Mouse (Mus musculus) midbrain, postnatal 0 days (tissue): ENCODE measurements around the gene Blm. TPM values are rescaled to one million over a fixed set of nuclear protein-coding genes. Genes with fewer than 3 reads are reported as not detected.
"Not testable (repeated sequence)": the region's sequence is repeated elsewhere in the genome, so short reads cannot be mapped to it uniquely, and the experiment has no call there.

Experiments
- ATAC-seq: fragments of 200-750 bp; cut with Nextera tagmentation; 2 replicates; pipeline ENCODE4 v1.8.0; 2017; ENCODE audit warnings: moderate number of reproducible peaks, mild to moderate bottlenecking, moderate TSS enrichment, moderate library complexity; ENCODE audit not compliant: low FRiP score
- DNase-seq: peaks from one replicate; pipeline ENCODE4 v3.0.0-alpha.2; 2015; ENCODE audit warnings: low spot score
- H3K27ac ChIP-seq: fragments of 300-500 bp; sonication (generic); 2 replicates; pipeline ENCODE4 v1.5.1; 2014; ENCODE audit warnings: low read depth, mild to moderate bottlenecking, low read length, mixed read lengths
- H3K27me3 ChIP-seq: fragments of 300-500 bp; sonication (generic); 2 replicates; pipeline ENCODE4 v1.6.1; 2014; ENCODE audit warnings: low read length, control low read depth, mixed read lengths; ENCODE audit not compliant: insufficient read depth
- H3K36me3 ChIP-seq: fragments of 300-500 bp; sonication (generic); 2 replicates; pipeline ENCODE4 v1.6.1; 2014; ENCODE audit warnings: low read length, control low read depth, mixed read lengths; ENCODE audit not compliant: insufficient read depth
- H3K4me1 ChIP-seq: fragments of 300-500 bp; sonication (generic); 2 replicates; pipeline ENCODE4 v1.6.1; 2014; ENCODE audit warnings: mild to moderate bottlenecking, control low read depth, antibody characterized with exemption, low read length, mixed read lengths; ENCODE audit not compliant: insufficient read depth
- H3K4me2 ChIP-seq: fragments of 300-500 bp; sonication (generic); 2 replicates; pipeline ENCODE4 v1.6.1; 2014; ENCODE audit warnings: low read depth, mild to moderate bottlenecking, low read length, mixed read lengths; ENCODE audit not compliant: poor library complexity, severe bottlenecking
- H3K4me3 ChIP-seq: fragments of 300-500 bp; sonication (generic); 2 replicates; pipeline ENCODE4 v1.5.1; 2014; ENCODE audit warnings: low read depth, mild to moderate bottlenecking, low read length, moderate library complexity
- H3K9ac ChIP-seq: fragments of 300-500 bp; sonication (generic); replicated peaks from 2 replicates; pipeline ENCODE4 v1.6.1; 2014; ENCODE audit warnings: mild to moderate bottlenecking, low read length, moderate library complexity, mixed read lengths; ENCODE audit not compliant: poor library complexity, severe bottlenecking
- H3K9me3 ChIP-seq: fragments of 300-500 bp; sonication (generic); 2 replicates; pipeline ENCODE4 v1.6.1; 2016; ENCODE audit warnings: low read length, control low read depth
- CTCF ChIP-seq: IDR thresholded peaks from 2 replicates; pipeline ENCODE4 v1.5.1; 2016; ENCODE audit warnings: antibody characterized with exemption, mild to moderate bottlenecking
- WGBS: fragments of 180-500 bp; shearing (Covaris S2); extraction: QIAGEN DNeasy Blood & Tissue Kit; methylation state at CpG from one replicate; pipeline ENCODE4 v1.1.7; 2014; 5-methylcytosine and 5-hydroxymethylcytosine counted together
- polyA plus RNA-seq: library from polyadenylated mRNA; unstranded; fragments of >200 nt; fragmentation: Nextera tagmentation; extraction: Ambion mirVana; gene quantifications from 2 replicates; pipeline ENCODE4 v1.2.1, GENCODE M21; 2015
- total RNA-seq: library from RNA; depleted of rRNA; stranded (reverse); fragments of >200 nt; gene quantifications from 2 replicates; pipeline ENCODE4 v1.2.3, GENCODE M21; 2014

The Blm gene
- total and polyA plus RNA-seq, 2 experiments from 2014 or later: 5.0 to 8.4 TPM

GRCm38 (mm10) chr7:80530646-80531045, 4.3 kb downstream of the Blm start:
- H3K4me1 ChIP-seq: no peaks in the 10 kb centered on the region
- no peaks in the 10 kb centered on the region for H3K36me3 ChIP-seq
- no peaks in the 10 kb centered on the region for H3K9me3 ChIP-seq
- TF ChIP-seq CTCF: no peak
- H3K4me3 ChIP-seq: no peak overlapping the region
- DNase-seq (no peak), ATAC-seq (no peak)
- no peak overlapping the region for H3K4me2 ChIP-seq
- no peak overlapping the region for H3K27ac ChIP-seq
- no peaks in the 10 kb centered on the region for H3K27me3 ChIP-seq
- WGBS: 87% methylated on average over 2 of the region's 2 CpGs
- H3K9ac ChIP-seq: no peak overlapping the region

- ATAC-seq: no peak
- H3K27ac ChIP-seq: no peak overlapping the region
These were observed 8.2 kb downstream of the Blm start for GRCm38 (mm10) chr7:80526698-80527097.

GRCm38 (mm10) chr7:80512408-80513085, 22.4 kb downstream of the Blm start:
- no peak overlapping the region for H3K4me3 ChIP-seq
- peaks cover 7% of the 10 kb centered on the region; the same call in 1 of the 2 replicates for H3K36me3 ChIP-seq
- no peaks in the 10 kb centered on the region for H3K4me1 ChIP-seq
- no peak for TF ChIP-seq CTCF
- H3K4me2 ChIP-seq: peak overlapping the region; percentile 28
- H3K27me3 ChIP-seq: no peaks in the 10 kb centered on the region
- H3K9ac ChIP-seq: no peak overlapping the region
- WGBS: 71% methylated on average over 16 of the region's 16 CpGs
- H3K9me3 ChIP-seq: no peaks in the 10 kb centered on the region
- H3K27ac ChIP-seq: no peak overlapping the region
- ATAC-seq: no peak
- peak; percentile 10 for DNase-seq

More at GRCm38 (mm10) chr7:80526698-80527097, 8.2 kb downstream of the Blm start:
- WGBS: 81% methylated on average over 6 of the region's 6 CpGs
- Histone ChIP-seq H3K9ac (no peak overlapping the region), H3K4me2 (no peak overlapping the region), H3K4me1 (no peaks in the 10 kb centered on the region), H3K36me3 (no peaks in the 10 kb centered on the region), H3K9me3 (no peaks in the 10 kb centered on the region), H3K27me3 (no peaks in the 10 kb centered on the region), H3K4me3 (no peak overlapping the region)
- TF ChIP-seq CTCF: no peak
- DNase-seq: no peak

GRCm38 (mm10) chr7:80507697-80508096, 27.2 kb downstream of the Blm start:
- over 99% methylated on average over 22 of the region's 26 CpGs for WGBS
- H3K9me3 ChIP-seq, H3K4me1 ChIP-seq, H3K9ac ChIP-seq, ATAC-seq, H3K36me3 ChIP-seq, H3K27me3 ChIP-seq, H3K4me2 ChIP-seq, H3K4me3 ChIP-seq, DNase-seq, H3K27ac ChIP-seq: not testable (repeated sequence)

- Histone ChIP-seq H3K4me3 (no peak overlapping the region), H3K4me2 (no peak overlapping the region), H3K36me3 (no peaks in the 10 kb centered on the region; the same call in 1 of the 2 replicates), H3K9me3 (no peaks in the 10 kb centered on the region), H3K4me1 (no peaks in the 10 kb centered on the region), H3K27me3 (no peaks in the 10 kb centered on the region), H3K27ac (no peak overlapping the region), H3K9ac (no peak overlapping the region)
- TF ChIP-seq CTCF: no peak
- DNase-seq: no peak
- no peak for ATAC-seq
- 84% methylated on average over 3 of the region's 3 CpGs for WGBS
These were observed 28.9 kb downstream of the Blm start for GRCm38 (mm10) chr7:80506007-80506406.

GRCm38 (mm10) chr7:80504920-80505319, 30.0 kb downstream of the Blm start:
- no peak for DNase-seq
- no peak overlapping the region for H3K27ac ChIP-seq
- no peak overlapping the region for H3K4me3 ChIP-seq
- no peak for TF ChIP-seq CTCF
- no peaks in the 10 kb centered on the region; the same call in 1 of the 2 replicates for H3K36me3 ChIP-seq
- no peak overlapping the region for H3K4me2 ChIP-seq
- 85% methylated on average over 3 of the region's 3 CpGs for WGBS
- no peak overlapping the region for H3K9ac ChIP-seq
- H3K27me3 ChIP-seq: no peaks in the 10 kb centered on the region
- H3K9me3 ChIP-seq: no peaks in the 10 kb centered on the region
- no peak for ATAC-seq
- H3K4me1 ChIP-seq: no peaks in the 10 kb centered on the region
